Mouse (Mus musculus): ENCODE results near the gene Gm21969. TPM values are rescaled to one million over a fixed set of nuclear protein-coding genes. Genes with fewer than 3 reads are reported as not detected.

Gene Gm21969
- polyA plus RNA-seq, 1 experiment = not detected

DNA sequence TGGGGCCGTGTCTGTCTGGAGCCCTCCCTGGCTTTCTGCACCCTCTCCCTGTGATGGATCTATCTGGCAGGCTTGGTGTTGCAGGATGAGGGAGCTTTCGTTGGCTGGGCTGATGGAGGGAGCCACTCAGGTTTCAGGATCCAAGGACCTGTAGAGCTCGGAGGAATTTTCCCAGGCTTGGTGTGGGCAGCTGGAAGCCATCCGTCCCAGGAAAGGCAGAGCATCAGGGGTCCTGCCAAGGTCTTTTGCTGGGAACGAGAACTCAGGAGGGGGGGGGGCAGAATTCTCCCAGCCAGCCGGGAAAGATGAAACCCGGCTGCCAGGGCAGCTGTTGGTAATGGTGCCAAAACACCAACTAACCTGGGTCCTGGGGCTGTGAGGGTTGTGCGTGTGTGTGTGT is 95.6 kb downstream of the Gm21969 start:
- no peaks in the 10 kb centered on the region for H3K4me1 ChIP-seq (ENCODE audit: control insufficient read depth, insufficient read depth, insufficient read length, low read length)
- H3K36me3 ChIP-seq (ENCODE audit: control insufficient read depth, insufficient read depth, low read length) = no peaks in the 10 kb centered on the region
- H3K27ac ChIP-seq (ENCODE audit: insufficient read depth, low read depth, low read length) = no peak overlapping the region
- no peak for TF ChIP-seq CTCF (IDR thresholded peaks at IDR 0.05; ENCODE audit: extremely low read depth, insufficient read length, insufficient replicate concordance, low read depth, low read length)
- no peak for TF ChIP-seq POLR2A (IDR thresholded peaks at IDR 0.05; ENCODE audit: low read depth, low read length)
- WGBS = 67% methylated on average over 8 of the region's 8 CpGs
- no peak overlapping the region for H3K4me3 ChIP-seq (ENCODE audit: low read depth, low read length)
- H3K27me3 ChIP-seq (ENCODE audit: control insufficient read depth, insufficient read depth, low read length) = no peaks in the 10 kb centered on the region; the same call in 1 of the 2 replicates

GRCm38 (mm10) chr4:139702914-139703313 is 99.9 kb downstream of the Gm21969 start:
- TF ChIP-seq CTCF (IDR thresholded peaks at IDR 0.05; ENCODE audit: extremely low read depth, insufficient read length, insufficient replicate concordance, low read depth, low read length) (no peak), POLR2A (IDR thresholded peaks at IDR 0.05; ENCODE audit: low read depth, low read length) (no peak)
- WGBS = 43% methylated on average over 4 of the region's 4 CpGs
- no peaks in the 10 kb centered on the region for H3K4me1 ChIP-seq (ENCODE audit: control insufficient read depth, insufficient read depth, insufficient read length, low read length)
- H3K27me3 ChIP-seq (ENCODE audit: control insufficient read depth, insufficient read depth, low read length) = no peaks in the 10 kb centered on the region; the same call in 1 of the 2 replicates
- H3K36me3 ChIP-seq (ENCODE audit: control insufficient read depth, insufficient read depth, low read length) = no peaks in the 10 kb centered on the region
- no peak overlapping the region for H3K4me3 ChIP-seq (ENCODE audit: low read depth, low read length)
- no peak overlapping the region for H3K27ac ChIP-seq (ENCODE audit: insufficient read depth, low read depth, low read length)

- H3K4me3 ChIP-seq (ENCODE audit: low read depth, low read length) = no peak overlapping the region
- TF ChIP-seq POLR2A (IDR thresholded peaks at IDR 0.05; ENCODE audit: low read depth, low read length) (no peak), CTCF (IDR thresholded peaks at IDR 0.05; ENCODE audit: extremely low read depth, insufficient read length, insufficient replicate concordance, low read depth, low read length) (no peak)
- H3K36me3 ChIP-seq (ENCODE audit: control insufficient read depth, insufficient read depth, low read length) = no peaks in the 10 kb centered on the region
- H3K4me1 ChIP-seq (ENCODE audit: control insufficient read depth, insufficient read depth, insufficient read length, low read length) = no peaks in the 10 kb centered on the region
- 80% methylated on average over 11 of the region's 11 CpGs for WGBS
- H3K27me3 ChIP-seq (ENCODE audit: control insufficient read depth, insufficient read depth, low read length) = no peaks in the 10 kb centered on the region; the same call in 1 of the 2 replicates
- no peak overlapping the region for H3K27ac ChIP-seq (ENCODE audit: insufficient read depth, low read depth, low read length)
Measured at GRCm38 (mm10) chr4:139703468-139703867, 100.5 kb downstream of the Gm21969 start.

- Histone ChIP-seq H3K27ac (ENCODE audit: insufficient read depth, low read depth, low read length) (no peak overlapping the region), H3K27me3 (ENCODE audit: control insufficient read depth, insufficient read depth, low read length) (no peaks in the 10 kb centered on the region; the same call in 1 of the 2 replicates), H3K4me3 (ENCODE audit: low read depth, low read length) (no peak overlapping the region), H3K36me3 (ENCODE audit: control insufficient read depth, insufficient read depth, low read length) (no peaks in the 10 kb centered on the region), H3K4me1 (ENCODE audit: control insufficient read depth, insufficient read depth, insufficient read length, low read length) (no peaks in the 10 kb centered on the region)
- WGBS = 57% methylated on average over 5 of the region's 5 CpGs
- TF ChIP-seq CTCF (IDR thresholded peaks at IDR 0.05; ENCODE audit: extremely low read depth, insufficient read length, insufficient replicate concordance, low read depth, low read length) (no peak), POLR2A (IDR thresholded peaks at IDR 0.05; ENCODE audit: low read depth, low read length) (no peak)
Measured at GRCm38 (mm10) chr4:139705986-139706385, 103.0 kb downstream of the Gm21969 start.

DNA sequence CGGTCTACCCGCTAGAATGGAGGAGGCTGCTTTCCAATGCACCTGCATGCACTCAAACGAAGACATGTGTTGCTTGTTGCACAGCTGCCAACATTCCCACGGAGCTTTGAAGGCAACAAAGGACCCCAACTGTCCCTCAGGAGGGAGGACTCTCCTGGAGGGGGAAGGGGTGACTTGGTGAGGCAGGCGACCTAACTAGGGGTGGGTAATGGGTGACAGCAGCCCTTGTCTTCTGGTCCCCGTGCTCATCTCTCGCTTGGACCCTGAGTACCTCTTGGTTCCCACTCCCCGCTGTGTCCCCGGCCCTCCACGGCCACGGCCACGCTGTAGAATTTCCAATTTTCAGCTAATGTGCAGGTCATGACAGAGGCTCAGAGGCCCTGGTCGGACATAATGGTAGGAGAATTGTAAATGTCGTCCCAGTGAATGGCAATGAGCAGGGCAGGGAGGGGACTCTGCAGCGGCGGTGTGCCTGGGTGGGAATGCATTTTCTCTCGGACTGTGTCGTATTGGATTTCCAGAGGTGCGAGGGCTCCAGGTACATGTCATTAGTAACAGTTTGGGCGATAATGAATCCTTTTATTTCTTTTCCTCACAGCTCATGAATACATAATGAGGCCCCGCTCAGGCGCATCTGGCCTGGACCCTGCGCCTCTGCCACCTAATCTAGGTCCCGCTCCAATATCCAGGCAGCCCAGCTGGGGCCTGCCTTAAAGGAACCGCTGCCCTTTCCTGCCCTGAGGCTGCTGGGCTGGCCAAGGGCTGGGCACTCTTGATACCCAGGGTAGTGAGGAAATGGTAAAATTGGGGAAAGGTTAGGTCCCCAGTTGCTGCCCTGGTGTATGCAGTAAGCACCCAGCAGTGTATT is 107.7 kb downstream of the Gm21969 start:
- TF ChIP-seq POLR2A (IDR thresholded peaks at IDR 0.05; ENCODE audit: low read depth, low read length) = no peak
- no peak for TF ChIP-seq CTCF (IDR thresholded peaks at IDR 0.05; ENCODE audit: extremely low read depth, insufficient read length, insufficient replicate concordance, low read depth, low read length)
- Histone ChIP-seq H3K36me3 (ENCODE audit: control insufficient read depth, insufficient read depth, low read length) (no peaks in the 10 kb centered on the region), H3K27me3 (ENCODE audit: control insufficient read depth, insufficient read depth, low read length) (no peaks in the 10 kb centered on the region; the same call in 1 of the 2 replicates), H3K27ac (ENCODE audit: insufficient read depth, low read depth, low read length) (no peak overlapping the region), H3K4me3 (ENCODE audit: low read depth, low read length) (no peak overlapping the region), H3K4me1 (ENCODE audit: control insufficient read depth, insufficient read depth, insufficient read length, low read length) (no peaks in the 10 kb centered on the region)
- 49% methylated on average over 25 of the region's 25 CpGs for WGBS

Other genes with a start within 250 kb of the Gm21969 start
- 2.6 and 3.3 TPM in 2 replicates for gene Iffo2, start 72.6 kb upstream of the Gm21969 start, polyA plus RNA-seq (2012; rRNA removed)
- 48.3 and 110 TPM in 2 replicates for gene Aldh4a1, start 19.7 kb downstream of the Gm21969 start, polyA plus RNA-seq (2012; rRNA removed)
- gene Tas1r2, start 50.4 kb downstream of the Gm21969 start, polyA plus RNA-seq (2012; rRNA removed) = 0.10 and 0.41 TPM in 2 replicates
- gene Pax7, start 230.3 kb downstream of the Gm21969 start, polyA plus RNA-seq (2012; rRNA removed) = 0.06 TPM in 1 of 2 replicates, not detected in the other

Measured in small intestine, adult 2 months (tissue).